Mouse (Mus musculus): ENCODE data around the gene Rerg.

- TF ChIP-seq ZNF384 (IDR thresholded peaks at IDR 0.05; ENCODE audit: low read depth, low read length) (no peak), ZC3H11A (IDR thresholded peaks at IDR 0.05; ENCODE audit: borderline replicate concordance, low read depth, low read length) (no peak), CHD2 (IDR thresholded peaks at IDR 0.05; ENCODE audit: low read depth, low read length) (no peak), MAFK (IDR thresholded peaks at IDR 0.05; ENCODE audit: insufficient read depth, low read depth, low read length) (no peak)
Measured at GRCm38 (mm10) chr6:137105285-137105684, 65.0 kb downstream of the Rerg start.
